Mouse (Mus musculus): ENCODE results near the gene Cela2a. TPM values are rescaled to one million over a fixed set of nuclear protein-coding genes. Genes with fewer than 3 reads are reported as not detected.
A peak's percentile ranks its signal among the peaks of the same experiment; 100 is the strongest.

Cela2a gene
- polyA plus RNA-seq, 1 experiment from 2014 or later: 455 TPM

- no peaks in the 10 kb centered on the region for H3K27me3 ChIP-seq (replicated peaks; ENCODE audit: control insufficient read depth, insufficient read depth, low read length)
- H3K4me1 ChIP-seq (ENCODE audit: control insufficient read depth, insufficient read depth, low read length): peaks cover 2% of the 10 kb centered on the region; the same call in 1 of the 2 replicates
- WGBS: 79% methylated on average over 7 of the region's 7 CpGs
- H3K4me2 ChIP-seq (ENCODE audit: low read depth, low read length): no peak overlapping the region
- no peak overlapping the region for H3K27ac ChIP-seq (ENCODE audit: low read length)
- H3K9ac ChIP-seq (ENCODE audit: low read depth, low read length): no peak overlapping the region
- H3K36me3 ChIP-seq (ENCODE audit: control insufficient read depth, insufficient read depth, low read length): no peaks in the 10 kb centered on the region
- no peak overlapping the region for H3K4me3 ChIP-seq (ENCODE audit: low read length)
- H3K9me3 ChIP-seq (ENCODE audit: control insufficient read depth, low read length): no peaks in the 10 kb centered on the region
- ATAC-seq: no peak
Measured at GRCm38 (mm10) chr4:141831361-141831760, 5.4 kb upstream of the Cela2a start.

DNA sequence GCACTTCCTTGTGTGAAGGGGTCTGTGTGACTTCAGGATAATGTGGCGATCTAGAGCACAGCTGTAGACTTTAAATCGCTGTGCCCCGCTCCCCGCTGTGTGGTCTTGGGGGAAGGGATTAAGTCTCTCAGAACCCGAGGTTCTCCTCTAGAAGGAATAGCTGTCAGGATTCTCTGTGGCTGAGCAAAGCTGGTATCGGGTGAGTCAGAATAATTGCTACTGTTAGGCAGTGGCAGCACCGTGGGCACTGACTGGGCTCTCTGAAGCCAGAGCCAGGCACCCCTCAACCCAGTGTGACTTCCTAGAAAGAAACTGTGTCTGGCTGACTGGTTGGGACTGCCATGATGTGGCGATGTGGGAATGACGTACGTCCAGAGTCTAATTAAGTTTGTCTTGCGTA, 4.4 kb upstream of the Cela2a start:
- H3K27ac ChIP-seq (ENCODE audit: low read length): no peak overlapping the region
- H3K4me1 ChIP-seq (ENCODE audit: control insufficient read depth, insufficient read depth, low read length): peaks cover 2% of the 10 kb centered on the region; the same call in 1 of the 2 replicates
- no peak overlapping the region for H3K4me3 ChIP-seq (ENCODE audit: low read length)
- H3K27me3 ChIP-seq (replicated peaks; ENCODE audit: control insufficient read depth, insufficient read depth, low read length): no peaks in the 10 kb centered on the region
- WGBS: 57% methylated on average over 11 of the region's 11 CpGs
- no peak overlapping the region for H3K9ac ChIP-seq (ENCODE audit: low read depth, low read length)
- no peaks in the 10 kb centered on the region for H3K9me3 ChIP-seq (ENCODE audit: control insufficient read depth, low read length)
- H3K4me2 ChIP-seq (ENCODE audit: low read depth, low read length): no peak overlapping the region
- H3K36me3 ChIP-seq (ENCODE audit: control insufficient read depth, insufficient read depth, low read length): no peaks in the 10 kb centered on the region
- no peak for ATAC-seq

- Histone ChIP-seq H3K9ac (ENCODE audit: low read depth, low read length) (no peak overlapping the region), H3K4me2 (ENCODE audit: low read depth, low read length) (no peak overlapping the region), H3K27ac (ENCODE audit: low read length) (no peak overlapping the region), H3K4me1 (ENCODE audit: control insufficient read depth, insufficient read depth, low read length) (no peaks in the 10 kb centered on the region), H3K9me3 (ENCODE audit: control insufficient read depth, low read length) (no peaks in the 10 kb centered on the region), H3K27me3 (replicated peaks; ENCODE audit: control insufficient read depth, insufficient read depth, low read length) (no peaks in the 10 kb centered on the region), H3K4me3 (ENCODE audit: low read length) (no peak overlapping the region), H3K36me3 (ENCODE audit: control insufficient read depth, insufficient read depth, low read length) (no peaks in the 10 kb centered on the region)
- 59% methylated on average over 4 of the region's 4 CpGs for WGBS
- ATAC-seq: peak; percentile 48; the same call in 1 of the 2 replicates
Measured at GRCm38 (mm10) chr4:141828177-141828576, 2.2 kb upstream of the Cela2a start.

- Histone ChIP-seq H3K9ac (ENCODE audit: low read depth, low read length) (no peak overlapping the region), H3K4me2 (ENCODE audit: low read depth, low read length) (no peak overlapping the region), H3K4me1 (ENCODE audit: control insufficient read depth, insufficient read depth, low read length) (no peaks in the 10 kb centered on the region), H3K4me3 (ENCODE audit: low read length) (no peak overlapping the region), H3K36me3 (ENCODE audit: control insufficient read depth, insufficient read depth, low read length) (no peaks in the 10 kb centered on the region), H3K27ac (ENCODE audit: low read length) (no peak overlapping the region), H3K9me3 (ENCODE audit: control insufficient read depth, low read length) (no peaks in the 10 kb centered on the region), H3K27me3 (replicated peaks; ENCODE audit: control insufficient read depth, insufficient read depth, low read length) (no peaks in the 10 kb centered on the region)
- ATAC-seq: no peak
- WGBS: 92% methylated on average over 2 of the region's 2 CpGs
Measured at GRCm38 (mm10) chr4:141827401-141827800, 1.4 kb upstream of the Cela2a start.

- no peak overlapping the region for H3K4me2 ChIP-seq (ENCODE audit: low read depth, low read length)
- ATAC-seq: peak; percentile 17; the same call in 1 of the 2 replicates
- H3K4me1 ChIP-seq (ENCODE audit: control insufficient read depth, insufficient read depth, low read length): no peaks in the 10 kb centered on the region
- H3K4me3 ChIP-seq (ENCODE audit: low read length): no peak overlapping the region
- H3K9me3 ChIP-seq (ENCODE audit: control insufficient read depth, low read length): no peaks in the 10 kb centered on the region
- 49% methylated on average over 3 of the region's 3 CpGs for WGBS
- H3K9ac ChIP-seq (ENCODE audit: low read depth, low read length): no peak overlapping the region
- no peaks in the 10 kb centered on the region for H3K27me3 ChIP-seq (replicated peaks; ENCODE audit: control insufficient read depth, insufficient read depth, low read length)
- H3K36me3 ChIP-seq (ENCODE audit: control insufficient read depth, insufficient read depth, low read length): no peaks in the 10 kb centered on the region
- no peak overlapping the region for H3K27ac ChIP-seq (ENCODE audit: low read length)
Measured at GRCm38 (mm10) chr4:141822979-141823378, 3.0 kb downstream of the Cela2a start.

GRCm38 (mm10) chr4:141822089-141822488, 3.9 kb downstream of the Cela2a start:
- Histone ChIP-seq H3K27me3 (replicated peaks; ENCODE audit: control insufficient read depth, insufficient read depth, low read length) (no peaks in the 10 kb centered on the region), H3K4me1 (ENCODE audit: control insufficient read depth, insufficient read depth, low read length) (no peaks in the 10 kb centered on the region), H3K27ac (ENCODE audit: low read length) (no peak overlapping the region), H3K9me3 (ENCODE audit: control insufficient read depth, low read length) (no peaks in the 10 kb centered on the region), H3K4me2 (ENCODE audit: low read depth, low read length) (no peak overlapping the region), H3K36me3 (ENCODE audit: control insufficient read depth, insufficient read depth, low read length) (no peaks in the 10 kb centered on the region), H3K4me3 (ENCODE audit: low read length) (no peak overlapping the region), H3K9ac (ENCODE audit: low read depth, low read length) (no peak overlapping the region)
- ATAC-seq: no peak
- 72% methylated on average over 10 of the region's 10 CpGs for WGBS

GRCm38 (mm10) chr4:141821178-141821577, 4.8 kb downstream of the Cela2a start:
- Histone ChIP-seq H3K27ac (ENCODE audit: low read length) (no peak overlapping the region), H3K9me3 (ENCODE audit: control insufficient read depth, low read length) (no peaks in the 10 kb centered on the region), H3K36me3 (ENCODE audit: control insufficient read depth, insufficient read depth, low read length) (no peaks in the 10 kb centered on the region), H3K9ac (ENCODE audit: low read depth, low read length) (no peak overlapping the region), H3K4me3 (ENCODE audit: low read length) (no peak overlapping the region), H3K4me2 (ENCODE audit: low read depth, low read length) (no peak overlapping the region), H3K27me3 (replicated peaks; ENCODE audit: control insufficient read depth, insufficient read depth, low read length) (no peaks in the 10 kb centered on the region), H3K4me1 (ENCODE audit: control insufficient read depth, insufficient read depth, low read length) (no peaks in the 10 kb centered on the region)
- ATAC-seq: no peak
- WGBS: 60% methylated on average over 3 of the region's 3 CpGs

DNA sequence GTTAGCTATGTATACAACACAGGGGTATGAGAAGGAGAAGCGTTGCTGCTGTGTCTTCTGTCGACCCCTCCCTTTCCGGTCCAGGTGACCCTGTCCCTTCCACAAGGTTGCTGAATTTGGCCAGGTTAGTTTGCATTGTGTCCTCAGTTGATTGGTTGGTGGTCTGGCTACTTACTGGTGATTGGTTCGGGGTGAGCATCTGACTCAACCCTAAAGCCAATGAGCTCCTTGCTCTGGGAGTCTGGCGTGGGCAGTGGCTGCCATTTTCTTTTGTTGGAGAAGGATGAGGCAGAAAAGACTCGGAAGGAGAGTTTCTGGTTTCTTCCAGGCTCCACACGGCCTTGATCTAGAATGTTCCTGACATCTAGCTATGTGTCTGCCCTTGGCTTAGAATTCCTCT, 6.6 kb downstream of the Cela2a start:
- 91% methylated on average over 7 of the region's 7 CpGs for WGBS
- H3K36me3 ChIP-seq (ENCODE audit: control insufficient read depth, insufficient read depth, low read length): no peaks in the 10 kb centered on the region
- no peaks in the 10 kb centered on the region for H3K9me3 ChIP-seq (ENCODE audit: control insufficient read depth, low read length)
- no peak overlapping the region for H3K9ac ChIP-seq (ENCODE audit: low read depth, low read length)
- H3K27ac ChIP-seq (ENCODE audit: low read length): no peak overlapping the region
- no peak overlapping the region for H3K4me2 ChIP-seq (ENCODE audit: low read depth, low read length)
- no peak overlapping the region for H3K4me3 ChIP-seq (ENCODE audit: low read length)
- no peak for ATAC-seq
- H3K4me1 ChIP-seq (ENCODE audit: control insufficient read depth, insufficient read depth, low read length): no peaks in the 10 kb centered on the region
- no peaks in the 10 kb centered on the region for H3K27me3 ChIP-seq (replicated peaks; ENCODE audit: control insufficient read depth, insufficient read depth, low read length)

DNA sequence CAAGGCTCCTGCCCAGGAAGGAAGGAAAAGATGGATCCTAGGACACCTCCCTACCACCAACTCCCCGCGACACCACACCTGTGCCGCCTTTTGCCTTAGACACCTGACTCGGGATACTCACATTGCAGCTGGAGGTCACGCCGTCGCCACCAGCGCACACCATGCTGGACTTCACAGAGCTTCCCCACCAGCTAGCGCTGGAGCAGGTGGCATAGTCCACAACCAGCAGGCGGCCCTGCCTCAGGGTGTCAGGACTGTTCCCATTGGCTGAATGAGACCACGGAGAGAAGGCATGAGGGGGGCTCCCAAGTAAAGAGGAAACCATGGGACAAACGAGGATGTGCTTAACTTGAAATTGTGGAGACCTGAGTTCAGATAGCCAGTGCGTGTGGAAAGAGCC, 7.1 kb downstream of the Cela2a start:
- no peaks in the 10 kb centered on the region for H3K9me3 ChIP-seq (ENCODE audit: control insufficient read depth, low read length)
- H3K9ac ChIP-seq (ENCODE audit: low read depth, low read length): no peak overlapping the region
- no peak for ATAC-seq
- no peak overlapping the region for H3K4me2 ChIP-seq (ENCODE audit: low read depth, low read length)
- WGBS: 90% methylated on average over 13 of the region's 13 CpGs
- H3K27ac ChIP-seq (ENCODE audit: low read length): no peak overlapping the region
- no peak overlapping the region for H3K4me3 ChIP-seq (ENCODE audit: low read length)
- 0 out of 2 replicates have a peak, but pooled peaks cover under 1% of the 10 kb centered on the region for H3K36me3 ChIP-seq (ENCODE audit: control insufficient read depth, insufficient read depth, low read length)
- H3K27me3 ChIP-seq (replicated peaks; ENCODE audit: control insufficient read depth, insufficient read depth, low read length): no peaks in the 10 kb centered on the region
- no peaks in the 10 kb centered on the region for H3K4me1 ChIP-seq (ENCODE audit: control insufficient read depth, insufficient read depth, low read length)

DNA sequence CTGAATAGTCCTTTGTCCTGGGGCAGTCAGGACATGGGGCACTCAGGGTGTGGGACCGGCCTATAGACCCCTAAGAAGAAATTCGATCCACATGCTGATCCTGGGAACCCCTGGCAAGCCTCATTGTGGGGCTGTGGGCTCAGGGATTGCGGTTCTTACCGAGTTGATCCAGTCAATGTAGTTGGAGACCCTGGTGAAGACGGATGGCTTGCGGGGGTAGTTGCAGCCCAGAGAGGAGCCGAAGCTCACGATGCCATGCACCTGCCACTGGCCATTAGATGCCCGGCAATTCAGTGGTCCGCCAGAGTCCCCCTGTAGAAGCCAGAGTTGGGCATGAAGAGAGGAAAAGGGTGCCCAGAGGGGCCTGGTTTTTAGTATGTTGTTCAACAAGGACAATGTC, 8.3 kb downstream of the Cela2a start:
- H3K4me2 ChIP-seq (ENCODE audit: low read depth, low read length): no peak overlapping the region
- H3K36me3 ChIP-seq (ENCODE audit: control insufficient read depth, insufficient read depth, low read length): peaks cover 6% of the 10 kb centered on the region; the same call in 1 of the 2 replicates
- ATAC-seq: no peak
- WGBS: 79% methylated on average over 10 of the region's 10 CpGs
- H3K27ac ChIP-seq (ENCODE audit: low read length): no peak overlapping the region
- H3K4me3 ChIP-seq (ENCODE audit: low read length): no peak overlapping the region
- H3K9me3 ChIP-seq (ENCODE audit: control insufficient read depth, low read length): no peaks in the 10 kb centered on the region
- H3K27me3 ChIP-seq (replicated peaks; ENCODE audit: control insufficient read depth, insufficient read depth, low read length): no peaks in the 10 kb centered on the region
- no peaks in the 10 kb centered on the region for H3K4me1 ChIP-seq (ENCODE audit: control insufficient read depth, insufficient read depth, low read length)
- H3K9ac ChIP-seq (ENCODE audit: low read depth, low read length): no peak overlapping the region
